Mouse (Mus musculus) hindbrain, embryonic 15.5 days (tissue): ENCODE data around the gene Olfr47. TPM values are rescaled to one million over a fixed set of nuclear protein-coding genes. Genes with fewer than 3 reads are reported as not detected.
"Not testable (repeated sequence)": the region's sequence is repeated elsewhere in the genome, so short reads cannot be mapped to it uniquely, and the experiment has no call there.

Source experiments
- ATAC-seq: fragments of 200-750 bp; cut with Nextera tagmentation; 2 replicates; pipeline ENCODE4 v1.8.0; 2017; ENCODE audit warnings: low read depth, moderate number of reproducible peaks, moderate TSS enrichment; ENCODE audit not compliant: low FRiP score
- H3K27ac ChIP-seq: fragments of 300-500 bp; sonication (generic); replicated peaks from 2 replicates; pipeline ENCODE4 v1.5.1; 2015; ENCODE audit warnings: mild to moderate bottlenecking, inconsistent platforms
- H3K27me3 ChIP-seq: fragments of 300-500 bp; sonication (generic); 2 replicates; pipeline ENCODE4 v1.6.1; 2015; ENCODE audit warnings: control low read depth, inconsistent platforms
- H3K36me3 ChIP-seq: fragments of 300-500 bp; sonication (generic); 2 replicates; pipeline ENCODE4 v1.6.1; 2015; ENCODE audit warnings: control low read depth, inconsistent platforms
- H3K4me1 ChIP-seq: fragments of 300-500 bp; sonication (generic); replicated peaks from 2 replicates; pipeline ENCODE4 v1.6.1; 2015; ENCODE audit warnings: control low read depth, inconsistent platforms
- H3K4me2 ChIP-seq: fragments of 300-500 bp; sonication (generic); 2 replicates; pipeline ENCODE4 v1.6.1; 2015; ENCODE audit warnings: moderate library complexity, mild to moderate bottlenecking, inconsistent platforms
- H3K4me3 ChIP-seq: fragments of 300-500 bp; sonication (generic); 2 replicates; pipeline ENCODE4 v1.5.1; 2015; ENCODE audit warnings: mild to moderate bottlenecking, inconsistent platforms
- H3K9ac ChIP-seq: fragments of 300-500 bp; sonication (generic); 2 replicates; pipeline ENCODE4 v1.6.1; 2015; ENCODE audit warnings: inconsistent platforms
- H3K9me3 ChIP-seq: fragments of 300-500 bp; sonication (generic); 2 replicates; pipeline ENCODE4 v1.6.1; 2016; ENCODE audit warnings: control low read depth, inconsistent platforms
- WGBS: fragments of 180-500 bp; shearing (Covaris S2); methylation state at CpG from one replicate; pipeline ENCODE4 v1.1.7; 2015; 5-methylcytosine and 5-hydroxymethylcytosine counted together
- polyA plus RNA-seq: library from polyadenylated mRNA; unstranded; fragments of >200 nt; fragmentation: Nextera tagmentation; extraction: Ambion mirVana; gene quantifications from 2 replicates; pipeline ENCODE4 v1.2.1, GENCODE M21; 2015

Olfr47 gene
- polyA plus RNA-seq, result not detected in 2 replicates

DNA sequence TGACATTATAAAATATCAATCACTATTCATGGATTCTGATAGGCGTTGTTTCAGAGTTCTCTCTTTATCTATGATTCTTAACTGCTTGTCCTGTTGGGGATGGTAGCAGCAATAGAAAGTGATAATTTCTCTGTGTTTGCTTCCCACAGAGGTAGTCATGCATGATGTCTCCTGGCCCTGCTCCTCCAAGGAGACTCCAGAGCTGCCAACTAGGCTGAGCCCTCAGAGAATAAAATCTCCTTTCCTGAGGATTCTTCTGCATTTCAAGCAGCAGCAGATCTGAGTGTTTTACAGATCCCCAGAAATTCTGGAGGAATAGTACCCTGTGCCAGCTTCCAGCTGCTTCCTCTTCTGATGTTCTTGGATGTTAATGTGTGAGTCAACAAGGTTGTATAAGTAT is at the start of gene Olfr47:
Gene Olfr47, plus strand, starts transcription at position 275 of the 400 bp plus-strand sequence.
- ATAC-seq, H3K27me3 ChIP-seq, H3K27ac ChIP-seq, H3K9me3 ChIP-seq, H3K36me3 ChIP-seq, H3K4me2 ChIP-seq, H3K4me1 ChIP-seq, H3K9ac ChIP-seq, H3K4me3 ChIP-seq: not testable (repeated sequence)
- 83% methylated on average over 1 of the region's 1 CpGs for WGBS

DNA sequence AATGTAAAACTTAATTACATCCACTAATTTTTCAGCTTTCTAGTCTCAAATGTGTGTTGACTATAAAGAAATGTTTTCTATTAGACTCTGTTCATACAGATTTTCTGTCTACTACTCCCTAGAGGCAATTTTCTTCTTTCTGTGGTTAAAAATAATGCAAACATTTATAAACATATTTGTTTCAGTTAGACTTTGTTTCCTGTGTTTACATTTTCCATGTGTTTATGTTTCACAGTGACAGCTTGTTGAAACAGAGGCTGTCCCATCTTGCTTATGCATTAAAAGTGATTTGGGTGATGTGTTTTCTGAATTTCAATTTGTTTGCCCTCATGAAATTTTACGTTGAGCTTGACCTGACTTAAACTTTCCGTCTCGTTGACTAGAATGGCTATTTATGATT is 40.3 kb upstream of the Olfr47 start:
- Histone ChIP-seq H3K36me3 (no peaks in the 10 kb centered on the region), H3K27me3 (no peaks in the 10 kb centered on the region), H3K9me3 (no peaks in the 10 kb centered on the region), H3K4me2 (no peak overlapping the region), H3K4me1 (no peaks in the 10 kb centered on the region), H3K4me3 (no peak overlapping the region), H3K27ac (no peak overlapping the region), H3K9ac (no peak overlapping the region)
- no peak for ATAC-seq
- WGBS, result 87% methylated on average over 3 of the region's 3 CpGs

DNA sequence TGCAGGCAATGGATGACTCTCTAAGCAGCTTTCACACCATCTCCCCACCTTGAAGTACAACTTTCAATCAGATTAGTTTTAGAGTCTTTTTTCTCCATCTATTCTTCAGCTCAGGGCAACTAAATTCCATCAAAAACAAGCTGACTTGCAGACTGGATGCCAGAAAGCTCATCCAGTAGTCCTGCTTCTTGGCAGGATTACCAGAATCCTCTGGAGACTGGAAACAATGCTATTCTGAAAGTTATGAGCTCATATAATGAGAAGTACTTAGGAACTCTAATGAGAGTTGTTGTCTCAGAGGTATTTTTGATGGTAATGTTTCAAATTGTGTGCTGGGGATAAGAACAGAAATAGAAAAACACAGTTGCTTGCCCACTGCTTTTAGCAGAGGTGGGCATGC is 34.5 kb upstream of the Olfr47 start, which contains the start of gene Olfr435:
Gene Olfr435, plus strand, starts transcription at position 366 of the 400 bp plus-strand sequence.
- no peaks in the 10 kb centered on the region for H3K36me3 ChIP-seq
- H3K9ac ChIP-seq, result no peak within 1 kb of the TSS
- H3K27ac ChIP-seq, result no peak within 1 kb of the TSS
- H3K4me3 ChIP-seq, result no peak within 1 kb of the TSS
- no peak within 1 kb of the TSS for H3K4me2 ChIP-seq
- ATAC-seq, result no peak
- no peaks in the 10 kb centered on the region for H3K4me1 ChIP-seq
- no peaks in the 10 kb centered on the region for H3K9me3 ChIP-seq
- H3K27me3 ChIP-seq, result no peaks in the 10 kb centered on the region

DNA sequence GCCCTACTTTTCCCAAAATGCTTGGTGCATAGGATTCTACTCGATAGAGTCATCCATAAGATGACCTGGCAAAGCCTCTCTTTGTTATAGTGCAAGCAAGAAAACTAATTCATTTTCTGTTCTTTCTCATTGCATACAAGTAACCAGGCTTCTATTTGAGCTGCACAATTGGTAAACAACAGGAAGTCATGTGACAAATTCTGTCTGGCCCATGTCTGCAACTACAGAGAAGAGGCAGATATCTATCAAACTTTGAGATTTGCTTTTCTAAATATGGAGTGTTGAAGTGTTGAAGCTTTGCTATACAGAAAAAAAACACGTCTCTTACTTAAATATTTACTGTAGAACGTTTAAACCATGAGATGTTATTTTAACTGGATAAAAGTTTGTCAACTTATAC is 33.2 kb upstream of the Olfr47 start:
- Histone ChIP-seq H3K9me3 (no peaks in the 10 kb centered on the region), H3K27ac (no peak overlapping the region), H3K36me3 (no peaks in the 10 kb centered on the region), H3K4me2 (no peak overlapping the region), H3K9ac (no peak overlapping the region), H3K27me3 (no peaks in the 10 kb centered on the region), H3K4me1 (no peaks in the 10 kb centered on the region), H3K4me3 (no peak overlapping the region)
- no peak for ATAC-seq
- 85% methylated on average over 3 of the region's 3 CpGs for WGBS

DNA sequence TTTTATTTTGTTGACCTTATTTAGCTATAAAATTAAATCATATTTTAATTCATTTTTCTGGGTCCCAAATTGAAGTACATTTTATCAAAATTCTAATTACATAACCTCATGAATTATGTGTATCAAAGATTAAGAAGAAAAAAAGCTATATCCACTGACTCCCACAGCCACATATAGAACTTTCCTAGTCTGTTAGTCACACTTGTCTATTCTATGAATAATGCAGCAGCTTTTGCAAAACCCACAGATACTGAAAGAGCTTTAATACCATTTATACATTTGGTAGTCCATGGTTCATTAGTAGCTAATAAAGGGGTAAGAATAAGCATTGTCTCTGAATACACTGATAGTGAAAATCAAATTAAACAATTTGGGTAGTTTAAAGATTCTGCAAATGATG is 28.5 kb upstream of the Olfr47 start:
- Histone ChIP-seq H3K4me3 (no peak overlapping the region), H3K36me3 (no peaks in the 10 kb centered on the region), H3K9ac (no peak overlapping the region), H3K27ac (no peak overlapping the region), H3K4me1 (no peaks in the 10 kb centered on the region), H3K9me3 (no peaks in the 10 kb centered on the region), H3K27me3 (no peaks in the 10 kb centered on the region), H3K4me2 (no peak overlapping the region)
- no peak for ATAC-seq

DNA sequence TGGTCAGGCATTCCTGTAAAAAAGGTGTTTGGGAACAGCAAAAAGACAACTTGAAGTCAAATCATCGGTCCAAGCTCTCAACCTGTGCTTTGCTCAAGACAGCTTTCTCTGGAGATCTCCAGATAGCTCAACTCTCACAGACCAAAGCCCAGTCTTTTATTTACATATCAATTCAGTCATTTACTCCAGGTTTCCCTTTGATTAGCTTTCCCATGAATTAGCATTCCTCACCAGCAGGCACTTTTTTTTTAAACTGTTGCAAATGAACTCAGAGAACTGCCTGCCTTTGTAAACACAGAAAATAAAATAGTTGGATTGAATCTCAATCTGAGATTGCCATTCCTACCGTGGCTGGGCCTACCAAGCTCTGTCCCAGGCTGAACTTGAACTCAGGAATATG is 26.0 kb upstream of the Olfr47 start:
- no peaks in the 10 kb centered on the region for H3K27me3 ChIP-seq
- no peak overlapping the region for H3K4me3 ChIP-seq
- no peak overlapping the region for H3K4me2 ChIP-seq
- H3K4me1 ChIP-seq, result no peaks in the 10 kb centered on the region
- ATAC-seq, result no peak
- no peak overlapping the region for H3K27ac ChIP-seq
- no peak overlapping the region for H3K9ac ChIP-seq
- H3K9me3 ChIP-seq, result no peaks in the 10 kb centered on the region
- 37% methylated on average over 2 of the region's 2 CpGs for WGBS
- no peaks in the 10 kb centered on the region for H3K36me3 ChIP-seq

DNA sequence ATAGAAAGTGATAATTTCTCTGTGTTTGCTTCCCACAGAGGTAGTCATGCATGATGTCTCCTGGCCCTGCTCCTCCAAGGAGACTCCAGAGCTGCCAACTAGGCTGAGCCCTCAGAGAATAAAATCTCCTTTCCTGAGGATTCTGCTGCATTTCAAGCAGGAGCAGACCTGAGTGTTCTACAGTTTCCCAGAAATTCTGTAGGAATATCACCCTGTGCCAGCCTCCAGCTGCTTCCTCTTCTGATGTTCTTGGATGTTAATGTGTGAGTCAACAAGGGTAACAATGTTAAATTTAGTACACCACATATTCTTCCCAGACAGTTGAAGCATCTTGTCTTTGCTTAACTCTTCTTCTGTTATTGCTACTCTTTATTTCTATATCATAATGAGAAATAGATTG is 18.5 kb upstream of the Olfr47 start, which contains the start of gene Olfr434:
Gene Olfr434, plus strand, starts transcription at position 149 of the 400 bp plus-strand sequence.
- not testable (repeated sequence) for H3K36me3 ChIP-seq, H3K27me3 ChIP-seq, H3K4me1 ChIP-seq, H3K4me2 ChIP-seq, H3K27ac ChIP-seq, H3K4me3 ChIP-seq, ATAC-seq, H3K9ac ChIP-seq, H3K9me3 ChIP-seq

DNA sequence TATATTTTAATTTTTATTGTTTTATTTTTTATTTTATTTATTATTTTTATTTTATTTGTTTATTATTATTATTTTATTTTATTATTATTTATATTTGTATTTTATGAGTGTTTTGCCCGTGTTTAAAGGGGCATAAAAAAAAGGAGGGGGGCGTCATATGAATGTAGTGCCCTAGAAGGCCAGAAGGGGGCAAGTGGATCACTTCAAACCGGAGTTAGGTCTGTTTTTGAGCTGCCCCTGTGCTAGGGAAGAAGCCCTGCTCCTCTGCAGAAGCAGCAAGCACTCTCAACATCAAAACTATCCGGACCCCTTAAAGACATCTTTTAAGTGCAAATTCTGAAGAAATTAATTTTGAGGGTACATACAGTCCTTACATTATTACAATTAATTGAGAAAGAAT is 10.7 kb downstream of the Olfr47 start:
- Histone ChIP-seq H3K36me3 (no peaks in the 10 kb centered on the region), H3K4me1 (no peaks in the 10 kb centered on the region), H3K4me3 (no peak overlapping the region), H3K27me3 (no peaks in the 10 kb centered on the region), H3K4me2 (no peak overlapping the region), H3K9ac (no peak overlapping the region), H3K27ac (no peak overlapping the region), H3K9me3 (no peaks in the 10 kb centered on the region)
- no peak for ATAC-seq
- WGBS, result 17% methylated on average over 4 of the region's 4 CpGs

DNA sequence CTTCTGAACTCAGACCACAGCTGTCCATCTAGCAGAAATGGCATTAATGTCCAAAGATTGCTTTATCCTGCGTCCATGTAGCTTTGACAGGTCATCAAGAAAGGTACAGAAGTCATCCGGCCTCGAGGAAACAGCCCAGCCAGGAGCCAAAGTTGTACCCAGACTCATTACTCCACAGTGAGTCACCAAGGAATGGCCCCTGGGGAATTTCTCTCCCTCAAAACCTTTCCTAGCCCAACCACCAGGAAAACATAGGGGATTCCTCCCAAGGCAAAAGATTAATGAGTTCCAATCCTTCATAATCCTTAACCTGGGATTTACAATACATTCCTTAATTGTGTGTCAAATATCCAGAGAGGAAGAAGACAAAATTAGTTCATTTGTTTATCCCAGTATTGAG is 16.1 kb downstream of the Olfr47 start:
- no peak overlapping the region for H3K27ac ChIP-seq
- H3K4me3 ChIP-seq, result no peak overlapping the region
- WGBS, result 77% methylated on average over 3 of the region's 3 CpGs
- H3K36me3 ChIP-seq, result no peaks in the 10 kb centered on the region
- H3K9me3 ChIP-seq, result no peaks in the 10 kb centered on the region
- ATAC-seq, result no peak
- no peaks in the 10 kb centered on the region for H3K4me1 ChIP-seq
- no peak overlapping the region for H3K9ac ChIP-seq
- no peaks in the 10 kb centered on the region for H3K27me3 ChIP-seq
- no peak overlapping the region for H3K4me2 ChIP-seq

DNA sequence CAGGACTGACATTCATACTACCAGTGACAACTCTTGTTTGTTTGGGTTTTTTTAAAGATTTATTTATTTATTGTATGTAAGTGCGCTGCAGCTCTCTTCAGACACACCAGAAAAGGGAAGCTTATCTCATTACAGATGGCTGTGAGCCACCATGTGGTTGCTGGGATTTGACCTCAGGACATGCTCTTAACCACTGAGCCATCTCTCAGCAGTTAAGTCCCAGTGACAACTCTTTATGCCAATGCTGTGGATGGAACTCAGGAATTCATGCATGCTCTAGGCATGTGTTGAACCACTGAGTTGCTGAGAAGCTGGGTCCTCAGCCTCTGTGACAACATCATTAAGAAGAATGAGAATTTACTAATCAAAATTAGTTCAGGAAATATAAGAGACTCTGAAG is 21.7 kb downstream of the Olfr47 start:
- no peaks in the 10 kb centered on the region for H3K9me3 ChIP-seq
- no peaks in the 10 kb centered on the region for H3K36me3 ChIP-seq
- no peaks in the 10 kb centered on the region for H3K27me3 ChIP-seq
- no peak overlapping the region for H3K9ac ChIP-seq
- no peak for ATAC-seq
- no peak overlapping the region for H3K27ac ChIP-seq
- no peak overlapping the region for H3K4me3 ChIP-seq
- H3K4me1 ChIP-seq, result no peaks in the 10 kb centered on the region
- H3K4me2 ChIP-seq, result no peak overlapping the region
- WGBS, result 82% methylated on average over 1 of the region's 1 CpGs

DNA sequence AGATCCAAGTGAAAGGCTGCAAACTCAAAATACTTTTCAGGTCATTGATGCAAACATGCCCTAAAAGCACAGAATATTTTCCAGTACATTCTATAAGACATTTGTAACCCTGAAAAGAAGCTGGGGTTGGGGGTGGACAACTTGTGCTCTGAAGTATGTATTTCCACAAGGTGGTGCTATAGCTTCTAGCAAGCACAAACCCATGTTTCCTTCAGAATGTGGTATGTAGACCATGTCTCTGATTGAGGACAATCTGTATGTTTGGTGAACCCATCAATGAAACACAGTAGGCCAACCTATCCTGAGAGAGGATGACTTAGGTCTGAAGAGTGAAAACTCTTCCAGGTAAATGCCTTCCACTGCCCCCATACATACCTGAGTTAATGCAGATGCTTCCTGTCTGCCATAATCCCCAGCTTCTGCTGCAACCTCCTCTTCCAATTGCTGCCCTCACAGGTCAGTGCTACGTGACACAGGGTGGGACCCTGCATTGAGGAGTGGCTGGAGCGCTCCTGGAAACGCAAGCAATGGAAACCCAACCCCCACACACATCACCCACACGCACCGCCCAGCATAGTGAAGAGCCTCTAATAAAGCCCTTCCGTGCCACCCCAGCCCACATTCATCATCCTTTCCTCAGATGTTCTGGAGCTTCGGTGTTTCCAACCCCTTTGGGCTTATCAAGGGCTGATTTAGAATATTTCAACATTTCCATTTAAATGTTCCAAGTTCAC is 23.0 kb downstream of the Olfr47 start:
- Histone ChIP-seq H3K9ac (no peak overlapping the region), H3K4me1 (no peaks in the 10 kb centered on the region), H3K27ac (no peak overlapping the region), H3K4me2 (no peak overlapping the region), H3K36me3 (no peaks in the 10 kb centered on the region), H3K4me3 (no peak overlapping the region), H3K27me3 (no peaks in the 10 kb centered on the region), H3K9me3 (no peaks in the 10 kb centered on the region)
- 70% methylated on average over 7 of the region's 7 CpGs for WGBS
- no peak for ATAC-seq

DNA sequence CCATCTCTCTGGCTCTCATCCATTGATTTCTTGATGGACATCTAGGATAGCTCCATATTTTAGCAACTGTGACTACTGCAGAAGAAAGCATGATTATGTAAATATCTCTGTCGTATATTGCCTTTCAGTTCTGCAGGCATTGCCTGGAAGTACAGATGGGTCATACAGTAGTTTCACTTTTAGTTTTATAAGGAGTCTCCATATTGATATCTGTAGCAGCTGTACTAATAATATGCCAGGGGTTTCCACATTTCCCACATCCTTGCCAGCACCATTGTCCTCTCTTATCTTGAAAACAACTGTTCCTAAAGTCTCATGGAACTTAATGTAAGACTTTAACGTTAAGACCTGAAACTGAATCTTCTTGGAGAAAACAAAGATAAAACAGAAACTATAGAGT is 29.4 kb downstream of the Olfr47 start:
- H3K27ac ChIP-seq, result no peak overlapping the region
- H3K4me2 ChIP-seq, result no peak overlapping the region
- H3K4me3 ChIP-seq, result no peak overlapping the region
- H3K36me3 ChIP-seq, result no peaks in the 10 kb centered on the region
- peaks cover 7% of the 10 kb centered on the region for H3K4me1 ChIP-seq
- WGBS, result 73% methylated on average over 2 of the region's 2 CpGs
- no peaks in the 10 kb centered on the region for H3K9me3 ChIP-seq
- H3K9ac ChIP-seq, result no peak overlapping the region
- peaks cover 14% of the 10 kb centered on the region; the same call in 1 of the 2 replicates for H3K27me3 ChIP-seq
- no peak for ATAC-seq
